Mouse (Mus musculus): ENCODE data around the gene Naga. TPM values are rescaled to one million over a fixed set of nuclear protein-coding genes. Genes with fewer than 3 reads are reported as not detected.
A peak's percentile ranks its signal among the peaks of the same experiment; 100 is the strongest.

Gene Naga
- polyA plus RNA-seq, 1 experiment, result 196 TPM

DNA sequence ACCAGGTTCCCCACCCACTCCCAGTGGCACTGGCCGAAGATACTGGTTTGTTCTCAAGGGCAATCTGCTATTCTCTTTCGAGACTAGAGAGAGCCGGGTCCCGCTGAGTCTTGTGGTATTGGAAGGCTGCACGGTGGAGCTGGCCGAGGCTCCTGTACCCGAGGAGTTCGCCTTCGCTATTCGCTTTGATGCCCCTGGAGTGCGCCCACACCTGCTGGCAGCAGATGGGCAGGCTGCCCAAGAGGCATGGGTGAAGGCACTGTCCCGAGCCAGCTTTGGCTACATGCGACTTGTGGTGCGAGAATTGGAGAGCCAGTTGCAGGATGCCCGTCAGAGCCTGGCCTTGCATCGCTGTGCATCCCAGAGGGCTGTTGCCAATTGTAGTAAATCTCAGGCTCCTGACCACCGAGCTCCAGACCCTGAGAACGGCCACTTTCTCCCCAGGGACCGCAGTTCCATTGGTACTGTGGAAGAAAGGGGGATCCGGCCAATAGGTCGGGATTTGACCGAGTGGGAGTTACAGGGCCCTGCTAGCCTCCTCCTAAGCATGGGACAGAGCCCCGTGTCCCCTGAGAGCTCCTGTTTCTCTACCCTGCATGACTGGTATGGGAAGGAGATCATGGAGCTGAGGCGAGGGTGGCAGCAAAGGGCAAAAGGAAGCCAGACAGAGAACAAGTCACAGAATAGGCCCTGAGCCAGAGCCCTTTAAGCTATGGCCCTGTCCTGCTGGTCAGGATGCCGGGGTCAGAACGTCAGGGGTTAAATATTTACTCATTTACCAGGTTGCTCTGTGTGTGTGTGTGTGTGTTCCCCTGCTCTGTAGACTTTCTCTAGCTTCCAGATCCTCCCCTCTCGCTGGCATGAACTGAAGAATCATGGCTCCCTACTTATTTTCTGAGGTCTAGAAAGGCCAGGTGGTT, 4.9 kb upstream of the Naga start:
- peaks cover 26% of the 10 kb centered on the region for H3K4me1 ChIP-seq (ENCODE audit: control insufficient read depth, insufficient read depth, insufficient read length, low read length)
- 0 out of 2 replicates have a peak, but pooled peaks cover 3% of the 10 kb centered on the region for H3K27me3 ChIP-seq (ENCODE audit: control insufficient read depth, insufficient read depth, low read length)
- H3K4me3 ChIP-seq (ENCODE audit: low read depth, low read length), result no peak overlapping the region
- H3K27ac ChIP-seq (ENCODE audit: insufficient read depth, low read depth, low read length), result no peak overlapping the region
- TF ChIP-seq POLR2A (IDR thresholded peaks at IDR 0.05; ENCODE audit: low read depth, low read length) (no peak), CTCF (IDR thresholded peaks at IDR 0.05; ENCODE audit: extremely low read depth, insufficient read length, insufficient replicate concordance, low read depth, low read length) (no peak)
- WGBS, result 83% methylated on average over 27 of the region's 27 CpGs
- H3K36me3 ChIP-seq (ENCODE audit: control insufficient read depth, insufficient read depth, low read length), result peaks cover 9% of the 10 kb centered on the region

DNA sequence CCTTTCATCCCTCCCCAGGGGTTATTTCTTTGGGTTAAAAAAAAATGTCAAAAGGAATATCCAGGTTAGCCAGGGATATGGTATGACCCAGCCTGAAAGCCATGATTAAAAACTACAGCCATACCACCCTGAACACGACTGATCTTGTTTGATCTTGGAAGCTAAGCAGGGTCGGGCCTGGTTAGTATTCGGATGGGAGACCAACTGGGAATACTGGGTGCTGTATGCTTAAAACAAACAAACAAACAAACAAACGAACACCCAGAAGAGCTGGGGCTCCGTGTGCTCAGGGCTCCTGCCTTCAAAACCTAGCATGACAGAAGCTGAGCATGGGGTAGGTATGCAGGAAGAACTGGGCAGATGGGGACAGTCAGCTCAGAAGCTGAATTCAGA, 3.8 kb upstream of the Naga start:
- no peak overlapping the region for H3K4me3 ChIP-seq (ENCODE audit: low read depth, low read length)
- no peaks in the 10 kb centered on the region for H3K36me3 ChIP-seq (ENCODE audit: control insufficient read depth, insufficient read depth, low read length)
- H3K27me3 ChIP-seq (ENCODE audit: control insufficient read depth, insufficient read depth, low read length), result 0 out of 2 replicates have a peak, but pooled peaks cover 3% of the 10 kb centered on the region
- no peak overlapping the region for H3K27ac ChIP-seq (ENCODE audit: insufficient read depth, low read depth, low read length)
- TF ChIP-seq CTCF (IDR thresholded peaks at IDR 0.05; ENCODE audit: extremely low read depth, insufficient read length, insufficient replicate concordance, low read depth, low read length) (no peak), POLR2A (IDR thresholded peaks at IDR 0.05; ENCODE audit: low read depth, low read length) (no peak)
- H3K4me1 ChIP-seq (ENCODE audit: control insufficient read depth, insufficient read depth, insufficient read length, low read length), result peaks cover 21% of the 10 kb centered on the region
- 71% methylated on average over 5 of the region's 5 CpGs for WGBS

DNA sequence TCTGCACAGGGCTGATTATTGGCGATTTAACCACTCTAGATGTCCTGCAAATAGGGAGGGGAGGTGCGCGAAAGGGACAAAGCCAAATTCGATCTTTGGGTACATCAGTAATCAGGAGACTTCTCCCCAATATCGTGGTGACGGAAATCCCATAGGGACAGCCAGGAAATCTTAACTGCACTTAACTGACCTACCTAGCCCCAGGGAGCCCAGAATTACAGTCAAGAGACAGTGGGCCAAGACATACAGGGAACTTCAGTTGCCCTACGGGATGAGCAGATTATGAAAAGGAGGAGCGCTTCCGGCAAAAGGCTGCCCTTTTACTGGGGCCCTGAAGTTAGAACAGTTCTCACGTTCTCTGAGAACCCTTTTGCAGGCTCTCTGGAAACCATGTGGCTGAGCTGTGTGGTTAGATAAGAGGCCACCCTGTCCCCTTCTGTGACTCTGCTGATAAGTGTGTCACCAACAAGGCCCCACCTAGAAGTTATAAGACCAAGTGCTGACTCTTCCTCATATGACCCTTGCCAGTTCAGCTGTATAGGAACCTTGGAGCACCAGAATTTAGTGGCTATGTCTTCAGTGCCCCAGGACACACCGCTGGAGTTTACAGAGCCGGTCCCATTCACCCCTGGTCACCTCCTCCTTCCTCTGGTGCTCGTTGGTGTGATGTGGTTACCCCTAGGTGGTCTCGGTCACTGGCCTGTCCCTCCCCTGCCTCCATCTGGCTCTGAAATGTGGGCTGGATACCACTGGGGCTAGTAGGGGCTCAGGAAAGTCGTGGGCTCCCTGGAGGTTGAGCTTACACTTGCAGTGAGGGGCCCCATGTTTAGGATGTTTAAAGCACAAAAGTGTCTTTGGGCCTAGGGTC, 3.2 kb upstream of the Naga start:
- H3K4me3 ChIP-seq (ENCODE audit: low read depth, low read length), result peak overlapping the region; percentile 6; the same call in 1 of the 2 replicates
- H3K36me3 ChIP-seq (ENCODE audit: control insufficient read depth, insufficient read depth, low read length), result no peaks in the 10 kb centered on the region
- peaks cover 22% of the 10 kb centered on the region for H3K4me1 ChIP-seq (ENCODE audit: control insufficient read depth, insufficient read depth, insufficient read length, low read length)
- TF ChIP-seq CTCF (IDR thresholded peaks at IDR 0.05; ENCODE audit: extremely low read depth, insufficient read length, insufficient replicate concordance, low read depth, low read length) (no peak), POLR2A (IDR thresholded peaks at IDR 0.05; ENCODE audit: low read depth, low read length) (no peak)
- H3K27ac ChIP-seq (ENCODE audit: insufficient read depth, low read depth, low read length), result peak overlapping the region; percentile 63
- WGBS, result 63% methylated on average over 15 of the region's 15 CpGs
- 0 out of 2 replicates have a peak, but pooled peaks cover 3% of the 10 kb centered on the region for H3K27me3 ChIP-seq (ENCODE audit: control insufficient read depth, insufficient read depth, low read length)

DNA sequence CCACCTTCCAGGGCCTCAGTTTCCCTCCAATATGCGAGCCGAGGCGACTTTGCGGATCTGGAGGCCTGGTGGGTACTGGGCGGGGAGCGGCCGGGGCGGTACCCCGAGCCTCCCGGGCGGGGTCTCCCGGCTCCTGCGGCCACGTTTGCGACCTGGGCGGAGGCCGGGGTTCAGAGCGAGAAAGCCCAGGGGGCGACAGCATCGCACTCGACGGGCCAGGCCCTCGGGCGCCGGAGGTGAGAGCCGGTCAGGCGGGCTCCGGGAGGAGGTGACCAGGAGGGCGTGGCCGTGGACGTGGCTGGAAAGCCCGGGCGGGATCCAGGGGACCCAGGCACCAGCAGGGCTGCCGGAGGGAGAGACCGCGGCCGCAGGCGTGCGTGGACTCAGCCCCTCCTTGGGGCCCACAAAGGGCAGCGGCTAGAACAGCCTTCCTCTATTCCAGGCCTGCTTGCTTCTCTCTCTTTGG, 2.3 kb upstream of the Naga start:
- Histone ChIP-seq H3K27ac (ENCODE audit: insufficient read depth, low read depth, low read length) (peak overlapping the region; percentile 63), H3K36me3 (ENCODE audit: control insufficient read depth, insufficient read depth, low read length) (peaks cover 7% of the 10 kb centered on the region; the same call in 1 of the 2 replicates), H3K4me1 (ENCODE audit: control insufficient read depth, insufficient read depth, insufficient read length, low read length) (peaks cover 22% of the 10 kb centered on the region), H3K4me3 (ENCODE audit: low read depth, low read length) (peak overlapping the region; percentile 62), H3K27me3 (ENCODE audit: control insufficient read depth, insufficient read depth, low read length) (0 out of 2 replicates have a peak, but pooled peaks cover 3% of the 10 kb centered on the region)
- WGBS, result 3% methylated on average over 39 of the region's 40 CpGs
- 0 out of 2 replicates have a peak, but pooled peaks have one; percentile 42 for TF ChIP-seq POLR2A (IDR thresholded peaks at IDR 0.05; ENCODE audit: low read depth, low read length)
- TF ChIP-seq CTCF (IDR thresholded peaks at IDR 0.05; ENCODE audit: extremely low read depth, insufficient read length, insufficient replicate concordance, low read depth, low read length), result no peak

- no peak for TF ChIP-seq POLR2A (IDR thresholded peaks at IDR 0.05; ENCODE audit: low read depth, low read length)
- TF ChIP-seq CTCF (IDR thresholded peaks at IDR 0.05; ENCODE audit: extremely low read depth, insufficient read length, insufficient replicate concordance, low read depth, low read length), result no peak
- H3K36me3 ChIP-seq (ENCODE audit: control insufficient read depth, insufficient read depth, low read length), result peaks cover 13% of the 10 kb centered on the region
- H3K27ac ChIP-seq (ENCODE audit: insufficient read depth, low read depth, low read length), result 0 out of 2 replicates have a peak overlapping the region, but pooled peaks have one; percentile 63
- H3K4me1 ChIP-seq (ENCODE audit: control insufficient read depth, insufficient read depth, insufficient read length, low read length), result peaks cover 22% of the 10 kb centered on the region
- 56% methylated on average over 21 of the region's 21 CpGs for WGBS
- H3K27me3 ChIP-seq (ENCODE audit: control insufficient read depth, insufficient read depth, low read length), result 0 out of 2 replicates have a peak, but pooled peaks cover 3% of the 10 kb centered on the region
- H3K4me3 ChIP-seq (ENCODE audit: low read depth, low read length), result peak overlapping the region; percentile 62
Observed at GRCm38 (mm10) chr15:82340414-82341035, 1.8 kb upstream of the Naga start.

GRCm38 (mm10) chr15:82339634-82340254, 1.0 kb upstream of the Naga start:
- Histone ChIP-seq H3K4me1 (ENCODE audit: control insufficient read depth, insufficient read depth, insufficient read length, low read length) (peaks cover 19% of the 10 kb centered on the region), H3K27ac (ENCODE audit: insufficient read depth, low read depth, low read length) (no peak overlapping the region), H3K36me3 (ENCODE audit: control insufficient read depth, insufficient read depth, low read length) (peaks cover 20% of the 10 kb centered on the region), H3K27me3 (ENCODE audit: control insufficient read depth, insufficient read depth, low read length) (0 out of 2 replicates have a peak, but pooled peaks cover 3% of the 10 kb centered on the region), H3K4me3 (ENCODE audit: low read depth, low read length) (no peak overlapping the region)
- TF ChIP-seq POLR2A (IDR thresholded peaks at IDR 0.05; ENCODE audit: low read depth, low read length) (no peak), CTCF (IDR thresholded peaks at IDR 0.05; ENCODE audit: extremely low read depth, insufficient read length, insufficient replicate concordance, low read depth, low read length) (no peak)
- WGBS, result 60% methylated on average over 8 of the region's 8 CpGs
